Mouse (Mus musculus) myocyte (in vitro differentiated cells): Measurements from ENCODE around the gene Ccdc60.

Experiments
- E2F4 ChIP-seq: IDR thresholded peaks from one replicate; pipeline ENCODE4 v1.6.1; 2011; ENCODE audit warnings: mild to moderate bottlenecking, control low read depth, moderate library complexity; ENCODE audit not compliant: insufficient read depth
- MAX ChIP-seq: IDR thresholded peaks from one replicate; pipeline ENCODE4 v1.6.1; 2011; ENCODE audit warnings: low read depth, mild to moderate bottlenecking, control low read depth
- MYOD1 ChIP-seq, 3 experiments: IDR thresholded peaks; one replicate each; pipeline ENCODE4 v1.6.1; 2011; ENCODE audit warnings: control low read depth in 2 of 3, low read depth in 2 of 3, mild to moderate bottlenecking in 2 of 3, moderate library complexity in 1 of 3; ENCODE audit not compliant: insufficient read length in 2 of 3, control insufficient read depth in 1 of 3
- POLR2A ChIP-seq: IDR thresholded peaks from one replicate; pipeline ENCODE4 v1.6.1; 2011; ENCODE audit warnings: low read depth, mild to moderate bottlenecking, control low read depth, moderate library complexity; ENCODE audit not compliant: insufficient read length
- POLR2AphosphoS2 ChIP-seq: IDR thresholded peaks from one replicate; pipeline ENCODE4 v1.6.1; 2011; ENCODE audit warnings: low read depth, control low read depth; ENCODE audit not compliant: insufficient read length
- REST ChIP-seq: IDR thresholded peaks from one replicate; pipeline ENCODE4 v1.6.1; 2011; ENCODE audit warnings: mild to moderate bottlenecking, control low read depth, moderate library complexity; ENCODE audit not compliant: insufficient read depth, insufficient read length
- SRF ChIP-seq: IDR thresholded peaks from one replicate; pipeline ENCODE4 v1.6.1; 2011; ENCODE audit warnings: low read depth; ENCODE audit not compliant: control insufficient read depth, insufficient read length
- TCF12 ChIP-seq: IDR thresholded peaks from one replicate; pipeline ENCODE4 v1.6.1; 2011; ENCODE audit warnings: mild to moderate bottlenecking, control low read depth; ENCODE audit not compliant: poor library complexity, insufficient read depth, severe bottlenecking
- USF1 ChIP-seq: IDR thresholded peaks from one replicate; pipeline ENCODE4 v1.6.1; 2011; ENCODE audit warnings: low read depth, mild to moderate bottlenecking, control low read depth, moderate library complexity

GRCm38 (mm10) chr5:116116110-116116509 lies 172.7 kb downstream of the Ccdc60 start:
- TF ChIP-seq POLR2A (no peak), POLR2AphosphoS2 (no peak), TCF12 (no peak), MYOD1 (IDR thresholded peaks at IDR 0.05; ENCODE audit: control insufficient read depth in 1 of 3, insufficient read length in 2 of 3, low read depth in 2 of 3) (no peak), E2F4 (no peak), USF1 (no peak), SRF (no peak), MAX (no peak), REST (no peak)
